Mouse (Mus musculus) gastrocnemius, postnatal 25 days (tissue): Measurements from ENCODE around the gene Zfp709. TPM values are rescaled to one million over a fixed set of nuclear protein-coding genes. Genes with fewer than 3 reads are reported as not detected.
A peak's percentile ranks its signal among the peaks of the same experiment; 100 is the strongest.
"Not testable (repeated sequence)": the region's sequence is repeated elsewhere in the genome, so short reads cannot be mapped to it uniquely, and the experiment has no call there.

Source experiments
- DNase-seq: peaks from one replicate; pipeline ENCODE4 v3.0.0; 2022
- long read RNA-seq, 2 experiments: library from polyadenylated mRNA; stranded (forward); transcript quantifications; one replicate each; pipeline ENCODE4 v2.0.0; 2021
- total RNA-seq, 2 experiments: library from RNA; stranded (reverse); gene quantifications; 1 replicate in 1 of 2; 2 replicates in 1 of 2; pipeline ENCODE4 v1.2.3; 2021

Gene Zfp709
- 1 to 10 TPM; 2.3 to 2.6 TPM for total RNA-seq
- long read RNA-seq, experiment 1: 0 reads
- long read RNA-seq, experiment 2, full-length matches to known transcripts: 2 of 2 reads
- long read RNA-seq, experiment 2, partial matches to known transcripts: 0 of 2 reads
- long read RNA-seq, experiment 2, other reads (novel, unspliced or antisense): 0 of 2 reads

- DNase-seq: peak; percentile 70
Measured at GRCm38 (mm10) chr8:71881618-71882274, at the start of gene Zfp709. TSS of gene Zfp709 (plus strand) at chr8:71882019.

DNA sequence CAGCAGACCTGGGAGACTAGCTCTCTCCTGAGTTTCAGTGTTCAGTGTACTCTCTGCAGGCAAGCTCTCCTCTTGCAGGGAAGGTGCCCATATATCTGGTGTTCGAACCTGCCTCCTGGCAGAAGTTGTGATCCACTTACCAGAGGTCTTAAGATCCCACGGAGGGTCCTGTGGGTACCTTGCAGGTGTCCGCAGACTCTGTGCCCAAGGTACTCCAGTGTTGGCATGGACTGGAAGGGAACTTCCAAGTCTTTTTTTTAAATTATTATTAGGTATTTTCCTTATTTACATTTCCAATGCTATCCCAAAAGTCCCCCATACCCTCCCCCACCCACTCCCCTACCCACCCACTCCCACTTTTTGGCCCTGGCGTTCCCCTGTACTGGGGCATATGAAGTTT is 43.6 kb upstream of the Zfp709 start:
- DNase-seq: not testable (repeated sequence)

DNA sequence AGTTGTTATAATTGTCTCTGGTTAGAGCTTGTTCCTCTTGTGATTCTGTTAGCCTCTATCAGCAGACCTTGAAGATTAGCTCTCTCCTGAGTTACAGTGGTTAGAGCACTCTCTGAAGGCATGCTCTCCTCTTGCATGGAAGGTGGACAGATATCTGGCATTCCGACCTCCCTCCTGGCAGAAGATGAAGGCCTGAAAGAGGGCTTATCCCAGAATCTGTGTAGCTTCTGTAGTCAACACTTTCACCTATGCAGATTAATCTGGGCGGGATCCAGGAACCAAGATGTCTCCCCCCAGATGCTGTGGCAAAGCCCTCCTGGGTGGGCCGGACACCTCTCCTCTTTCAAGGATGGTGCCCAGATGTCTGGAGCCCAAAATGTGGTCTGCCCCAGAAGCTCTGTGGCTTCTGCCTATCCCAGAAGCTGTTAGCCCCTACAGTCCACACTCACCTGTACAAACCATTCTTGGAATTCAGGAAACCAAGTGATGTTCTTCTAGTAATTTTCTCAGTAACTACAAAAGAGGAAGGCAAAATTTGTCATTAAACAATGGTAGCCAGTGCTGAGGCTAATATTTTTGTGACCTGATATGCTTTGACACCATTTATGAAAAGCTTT is 40.5 kb upstream of the Zfp709 start:
- DNase-seq: not testable (repeated sequence)

- not testable (repeated sequence) for DNase-seq
Measured at GRCm38 (mm10) chr8:71842476-71842875, 39.3 kb upstream of the Zfp709 start.

DNA sequence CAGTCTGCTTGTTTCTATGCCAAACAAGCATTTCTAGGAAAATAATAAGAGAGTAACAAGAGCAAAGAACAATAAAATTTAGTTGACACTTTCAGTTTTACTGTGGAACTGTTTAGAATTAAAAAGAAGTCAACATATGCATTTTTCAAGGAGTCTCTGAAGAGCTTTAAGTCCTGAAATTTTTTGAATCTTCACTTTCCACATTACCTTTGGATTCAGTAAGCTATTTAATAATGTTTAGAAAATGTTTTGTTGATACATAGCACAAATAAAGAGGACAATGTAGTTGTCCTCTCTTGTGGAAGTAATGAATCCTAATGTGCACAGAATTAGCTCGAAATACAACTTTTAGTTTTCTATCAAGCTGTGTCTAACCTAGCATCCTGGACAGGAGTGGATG is 37.4 kb upstream of the Zfp709 start:
- not testable (repeated sequence) for DNase-seq

GRCm38 (mm10) chr8:71845993-71846483 is 35.8 kb upstream of the Zfp709 start:
- not testable (repeated sequence) for DNase-seq

GRCm38 (mm10) chr8:71846745-71847144 is 35.1 kb upstream of the Zfp709 start:
- not testable (repeated sequence) for DNase-seq

GRCm38 (mm10) chr8:71851014-71851413 is 30.8 kb upstream of the Zfp709 start:
- DNase-seq: not testable (repeated sequence)

DNA sequence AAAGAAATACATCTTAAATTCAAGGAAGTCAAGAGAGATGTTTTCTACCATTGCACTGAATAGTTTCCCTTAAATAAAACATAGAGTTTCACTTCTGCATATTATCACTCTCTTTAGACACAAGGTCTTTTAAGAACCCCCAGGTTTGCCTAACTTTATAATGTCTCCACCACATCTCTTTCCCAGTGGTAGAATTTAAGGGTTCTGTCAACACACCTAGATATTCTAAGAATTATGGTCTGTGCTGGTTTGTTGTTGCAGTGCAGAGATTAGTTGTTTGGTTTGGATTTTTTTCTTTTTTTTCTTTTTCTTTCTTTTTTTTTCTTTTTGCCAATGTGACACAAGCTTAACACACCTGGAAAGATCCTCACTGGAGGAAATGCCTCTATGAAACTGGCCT is 28.5 kb upstream of the Zfp709 start:
- DNase-seq: not testable (repeated sequence)

GRCm38 (mm10) chr8:71856630-71857328 is 25.0 kb upstream of the Zfp709 start:
- DNase-seq: not testable (repeated sequence)

- not testable (repeated sequence) for DNase-seq
Measured at GRCm38 (mm10) chr8:71857364-71857763, 24.5 kb upstream of the Zfp709 start.

DNA sequence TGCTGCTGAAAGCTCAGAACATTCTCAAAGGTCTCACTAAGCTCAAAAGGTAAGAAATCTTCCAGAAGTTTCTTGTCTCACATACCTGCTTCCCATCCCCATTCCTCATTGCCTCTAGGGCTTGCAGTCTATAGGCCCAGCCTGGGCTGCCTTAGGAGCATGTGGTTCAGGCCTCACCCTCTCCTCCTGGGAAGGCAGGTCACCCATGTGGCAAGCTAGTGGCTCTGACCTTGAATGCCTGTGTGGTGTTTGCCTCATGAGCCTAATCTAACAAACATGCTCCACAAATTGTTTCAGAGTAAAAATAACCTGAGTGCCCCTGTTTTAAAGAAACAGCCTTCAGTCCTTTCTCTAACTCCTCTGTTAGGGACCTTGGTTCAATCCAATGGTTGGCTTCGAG is 20.3 kb upstream of the Zfp709 start:
- DNase-seq: not testable (repeated sequence)

DNA sequence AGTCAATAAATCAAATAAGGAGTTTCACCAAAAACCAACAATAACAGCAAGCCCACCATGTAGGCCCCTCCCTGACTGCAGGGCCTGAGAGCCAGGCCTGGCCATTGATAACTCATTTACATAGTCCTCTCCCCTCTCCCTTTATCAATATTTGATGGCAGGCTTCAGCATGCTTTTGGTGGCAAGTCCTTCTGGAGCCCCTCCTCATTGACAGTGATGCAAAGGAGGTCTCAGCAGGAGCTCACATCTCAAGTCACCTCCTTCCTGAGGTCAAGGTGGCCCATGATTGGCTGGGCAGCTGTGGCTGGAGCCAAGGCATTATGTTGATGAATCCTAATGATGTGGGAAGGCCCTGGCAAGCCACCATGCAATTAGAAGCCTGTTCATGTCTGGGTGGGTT is 19.8 kb upstream of the Zfp709 start:
- not testable (repeated sequence) for DNase-seq

DNA sequence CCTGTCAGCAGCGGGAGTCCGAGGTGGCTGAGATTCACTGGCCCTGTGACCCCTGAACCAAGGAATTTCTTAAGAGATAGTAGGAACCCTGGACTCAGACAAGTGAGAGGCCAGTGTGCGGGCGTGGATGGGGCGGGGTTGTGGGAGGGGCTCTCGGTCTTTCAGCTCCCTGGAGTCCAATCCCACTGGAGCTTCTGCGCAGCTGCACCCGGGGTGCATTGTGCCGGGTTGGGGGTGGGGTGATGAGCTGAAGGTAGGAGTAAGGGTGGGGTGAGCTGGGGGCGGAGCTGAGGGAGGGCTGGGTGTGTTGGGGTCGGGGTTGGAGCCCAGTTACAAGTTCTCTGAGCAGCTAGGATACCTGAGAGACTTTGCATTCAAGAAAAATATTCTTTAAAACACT is 18.8 kb downstream of the Zfp709 start:
- not testable (repeated sequence) for DNase-seq

- not testable (repeated sequence) for DNase-seq
Measured at GRCm38 (mm10) chr8:71903084-71903483, 21.3 kb downstream of the Zfp709 start.

GRCm38 (mm10) chr8:71906809-71907208 is 25.0 kb downstream of the Zfp709 start:
- no peak for DNase-seq

GRCm38 (mm10) chr8:71907798-71908257 is 26.0 kb downstream of the Zfp709 start:
- DNase-seq: no peak

- DNase-seq: peak; percentile 86
Measured at GRCm38 (mm10) chr8:71908309-71909261, 26.8 kb downstream of the Zfp709 start, which contains the start of the genes Zfp882 and Zfp617. TSS of gene Zfp882 (plus strand) at chr8:71908608. TSS of gene Zfp617 (plus strand) at chr8:71908635.

DNA sequence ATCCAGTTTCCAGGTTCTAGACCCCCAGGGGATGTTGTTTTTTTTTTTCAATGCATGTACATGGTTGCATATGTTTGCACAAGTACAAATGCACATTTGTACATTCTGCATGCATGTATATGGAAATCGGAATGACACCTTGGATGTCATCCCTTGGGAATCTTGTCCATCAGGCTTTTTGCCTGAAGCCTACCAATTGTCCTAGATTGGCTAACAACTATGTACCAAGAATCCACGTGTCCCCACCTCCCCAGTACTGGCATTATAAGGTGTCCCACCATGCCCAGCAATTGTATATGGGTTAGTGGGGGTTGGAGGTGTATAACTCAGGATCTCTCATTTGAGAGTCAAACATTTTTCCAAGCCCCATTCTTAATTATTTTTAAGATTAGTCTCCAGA is 30.5 kb downstream of the Zfp709 start:
- no peak for DNase-seq

DNA sequence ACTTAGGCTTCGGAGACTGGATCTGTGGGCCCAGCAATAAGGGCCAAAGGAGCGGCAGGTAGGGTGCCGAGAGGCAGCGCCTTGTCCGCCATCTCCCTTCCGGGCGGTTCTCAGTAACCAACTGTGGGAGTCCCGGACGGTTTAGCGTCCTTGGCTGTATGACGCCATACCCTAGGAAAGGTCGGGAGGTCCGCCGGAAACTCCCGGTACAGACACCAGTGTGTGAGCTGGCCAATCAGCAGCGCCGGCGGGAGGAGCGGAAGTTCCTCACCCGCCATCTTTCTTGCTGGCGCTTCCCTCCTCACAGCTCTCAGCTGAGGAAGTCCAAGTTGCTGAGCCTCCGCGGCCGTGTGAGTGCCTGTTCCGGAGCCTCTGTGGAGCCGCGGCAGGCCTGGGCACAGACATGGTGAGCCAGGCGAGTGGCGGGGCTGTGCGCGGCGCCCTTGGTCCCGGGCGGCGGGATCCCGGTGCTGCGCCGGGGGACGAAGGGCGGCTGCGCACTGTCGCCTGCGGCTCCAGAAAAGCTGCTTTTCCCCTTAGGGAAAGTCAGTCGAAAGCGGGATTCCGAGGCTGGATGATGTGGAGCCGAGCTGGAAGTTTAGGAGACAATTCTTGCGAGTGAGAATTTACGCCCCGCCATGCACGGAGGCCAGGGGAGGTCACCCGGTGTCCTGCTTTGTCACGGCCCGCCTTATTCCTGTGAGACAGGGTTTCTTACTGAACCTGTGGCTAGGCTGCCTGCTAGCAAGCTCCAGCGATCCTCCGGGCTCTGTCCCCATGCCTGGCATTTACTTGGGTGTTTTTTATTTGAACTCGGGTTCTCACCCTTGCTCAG is 41.0 kb downstream of the Zfp709 start:
- DNase-seq: peak; percentile 95
